Mouse (Mus musculus): ENCODE results near the gene Ino80b. TPM values are rescaled to one million over a fixed set of nuclear protein-coding genes. Genes with fewer than 3 reads are reported as not detected.
A peak's percentile ranks its signal among the peaks of the same experiment; 100 is the strongest.

The Ino80b gene
- polyA plus RNA-seq, 1 experiment from 2014 or later, result 17.8 TPM

GRCm38 (mm10) chr6:83120930-83121862, 4.0 kb downstream of the Ino80b start, which contains the start of gene Wbp1:
Gene Wbp1, minus strand, starts transcription at chr6:83121559.
- no peaks in the 10 kb centered on the region for H3K9me3 ChIP-seq (replicated peaks)
- peak within 1 kb of the TSS; percentile 99 for H3K27ac ChIP-seq
- H3K4me3 ChIP-seq, result peak within 1 kb of the TSS; percentile 71
- peaks cover 60% of the 10 kb centered on the region for H3K4me1 ChIP-seq
- peaks cover 41% of the 10 kb centered on the region for H3K36me3 ChIP-seq
- WGBS, result 1% methylated on average over 38 of the region's 38 CpGs
- no peaks in the 10 kb centered on the region for H3K27me3 ChIP-seq (ENCODE audit: low read depth, poor library complexity, severe bottlenecking)
- peak; percentile 89 for DNase-seq (ENCODE audit: low spot score)

- Histone ChIP-seq H3K4me3 (peak overlapping the region; percentile 71), H3K27me3 (ENCODE audit: low read depth, poor library complexity, severe bottlenecking) (no peaks in the 10 kb centered on the region), H3K27ac (peak overlapping the region; percentile 99), H3K36me3 (peaks cover 41% of the 10 kb centered on the region), H3K4me1 (peaks cover 63% of the 10 kb centered on the region), H3K9me3 (replicated peaks) (no peaks in the 10 kb centered on the region)
- DNase-seq (ENCODE audit: low spot score), result peak; percentile 39
- WGBS, result 88% methylated on average over 7 of the region's 7 CpGs
Observed at GRCm38 (mm10) chr6:83119734-83120051, 5.5 kb downstream of the Ino80b start.

- peak overlapping the region; percentile 99 for H3K27ac ChIP-seq
- peak; percentile 27 for DNase-seq (ENCODE audit: low spot score)
- H3K4me1 ChIP-seq, result peaks cover 63% of the 10 kb centered on the region
- H3K4me3 ChIP-seq, result peak overlapping the region; percentile 14; the same call in 1 of the 2 replicates
- H3K36me3 ChIP-seq, result peaks cover 41% of the 10 kb centered on the region
- no peaks in the 10 kb centered on the region for H3K27me3 ChIP-seq (ENCODE audit: low read depth, poor library complexity, severe bottlenecking)
- no peaks in the 10 kb centered on the region for H3K9me3 ChIP-seq (replicated peaks)
- WGBS, result 89% methylated on average over 14 of the region's 14 CpGs
Observed at GRCm38 (mm10) chr6:83118825-83119733, 6.2 kb downstream of the Ino80b start.

GRCm38 (mm10) chr6:83118369-83118768, 6.9 kb downstream of the Ino80b start:
- Histone ChIP-seq H3K4me3 (no peak overlapping the region), H3K9me3 (replicated peaks) (no peaks in the 10 kb centered on the region), H3K27ac (no peak overlapping the region), H3K4me1 (peaks cover 56% of the 10 kb centered on the region), H3K27me3 (ENCODE audit: low read depth, poor library complexity, severe bottlenecking) (no peaks in the 10 kb centered on the region), H3K36me3 (peaks cover 41% of the 10 kb centered on the region)
- no peak for DNase-seq (ENCODE audit: low spot score)
- WGBS, result 88% methylated on average over 11 of the region's 11 CpGs

GRCm38 (mm10) chr6:83117616-83118015, 7.6 kb downstream of the Ino80b start:
- Histone ChIP-seq H3K4me1 (peaks cover 50% of the 10 kb centered on the region), H3K27ac (no peak overlapping the region), H3K4me3 (peak overlapping the region; percentile 83; the same call in 1 of the 2 replicates)

GRCm38 (mm10) chr6:83117165-83117438, 8.1 kb downstream of the Ino80b start:
- 91% methylated on average over 4 of the region's 4 CpGs for WGBS
- no peaks in the 10 kb centered on the region for H3K27me3 ChIP-seq (ENCODE audit: low read depth, poor library complexity, severe bottlenecking)
- H3K36me3 ChIP-seq, result peaks cover 37% of the 10 kb centered on the region
- no peaks in the 10 kb centered on the region for H3K9me3 ChIP-seq (replicated peaks)
- DNase-seq (ENCODE audit: low spot score), result no peak
- H3K4me1 ChIP-seq, result peaks cover 45% of the 10 kb centered on the region
- H3K27ac ChIP-seq, result no peak overlapping the region
- peak overlapping the region; percentile 83 for H3K4me3 ChIP-seq

More at GRCm38 (mm10) chr6:83117616-83118015, 7.6 kb downstream of the Ino80b start:
- H3K27me3 ChIP-seq (ENCODE audit: low read depth, poor library complexity, severe bottlenecking), result no peaks in the 10 kb centered on the region
- no peak for DNase-seq (ENCODE audit: low spot score)
- H3K9me3 ChIP-seq (replicated peaks), result no peaks in the 10 kb centered on the region
- H3K36me3 ChIP-seq, result peaks cover 37% of the 10 kb centered on the region
- 93% methylated on average over 13 of the region's 13 CpGs for WGBS

- peaks cover 37% of the 10 kb centered on the region for H3K36me3 ChIP-seq
- peak overlapping the region; percentile 83 for H3K4me3 ChIP-seq
- no peaks in the 10 kb centered on the region for H3K9me3 ChIP-seq (replicated peaks)
- 82% methylated on average over 11 of the region's 11 CpGs for WGBS
- no peaks in the 10 kb centered on the region for H3K27me3 ChIP-seq (ENCODE audit: low read depth, poor library complexity, severe bottlenecking)
- H3K27ac ChIP-seq, result peak overlapping the region; percentile 93; the same call in 1 of the 2 replicates
- peaks cover 44% of the 10 kb centered on the region for H3K4me1 ChIP-seq
- DNase-seq (ENCODE audit: low spot score), result no peak
Observed at GRCm38 (mm10) chr6:83116373-83117164, 8.7 kb downstream of the Ino80b start.

- DNase-seq (ENCODE audit: low spot score), result no peak
- Histone ChIP-seq H3K9me3 (replicated peaks) (no peaks in the 10 kb centered on the region), H3K4me3 (peak overlapping the region; percentile 83), H3K36me3 (peaks cover 40% of the 10 kb centered on the region), H3K4me1 (peaks cover 44% of the 10 kb centered on the region), H3K27me3 (ENCODE audit: low read depth, poor library complexity, severe bottlenecking) (no peaks in the 10 kb centered on the region), H3K27ac (peak overlapping the region; percentile 93)
- 3% methylated on average over 48 of the region's 48 CpGs for WGBS
Observed at GRCm38 (mm10) chr6:83115682-83116372, 9.4 kb downstream of the Ino80b start.

GRCm38 (mm10) chr6:83115011-83115671, 10.1 kb downstream of the Ino80b start, which contains the start of gene Mogs:
Gene Mogs, plus strand, starts transcription at chr6:83115496.
- Histone ChIP-seq H3K4me1 (peaks cover 40% of the 10 kb centered on the region), H3K36me3 (peaks cover 47% of the 10 kb centered on the region), H3K4me3 (peak within 1 kb of the TSS; percentile 83), H3K27ac (peak within 1 kb of the TSS; percentile 93), H3K9me3 (replicated peaks) (no peaks in the 10 kb centered on the region), H3K27me3 (ENCODE audit: low read depth, poor library complexity, severe bottlenecking) (no peaks in the 10 kb centered on the region)
- WGBS, result 1% methylated on average over 58 of the region's 58 CpGs
- DNase-seq (ENCODE audit: low spot score), result peak; percentile 97

- no peak for DNase-seq (ENCODE audit: low spot score)
- Histone ChIP-seq H3K27ac (no peak overlapping the region), H3K4me3 (no peak overlapping the region), H3K36me3 (peaks cover 12% of the 10 kb centered on the region), H3K4me1 (peaks cover 46% of the 10 kb centered on the region), H3K27me3 (ENCODE audit: low read depth, poor library complexity, severe bottlenecking) (no peaks in the 10 kb centered on the region), H3K9me3 (replicated peaks) (no peaks in the 10 kb centered on the region)
- 89% methylated on average over 4 of the region's 4 CpGs for WGBS
Observed at GRCm38 (mm10) chr6:83111510-83112136, 13.6 kb downstream of the Ino80b start.
